Mouse (Mus musculus) lung, postnatal 0 days (tissue): ENCODE data around the gene Ntan1.
"Not testable (repeated sequence)": the region's sequence is repeated elsewhere in the genome, so short reads cannot be mapped to it uniquely, and the experiment has no call there.

Experiments
- CTCF ChIP-seq: IDR thresholded peaks from 2 replicates; pipeline ENCODE4 v1.5.1; 2016; ENCODE audit warnings: antibody characterized with exemption, mild to moderate bottlenecking
- EP300 ChIP-seq: IDR thresholded peaks from 2 replicates; pipeline ENCODE4 v1.6.1; 2016; ENCODE audit warnings: antibody characterized with exemption, mild to moderate bottlenecking, control low read depth

- not testable (repeated sequence) for TF ChIP-seq CTCF, EP300
Observed at GRCm38 (mm10) chr16:13771603-13772002, 47.0 kb upstream of the Ntan1 start.
